Mouse (Mus musculus): ENCODE measurements around the gene Tagln3.

Gene Tagln3

GRCm38 (mm10) chr16:45720022-45720630, 4.3 kb downstream of the Tagln3 start:
- DNase-seq, result peak; percentile 39

- no peak for DNase-seq
These were observed 6.1 kb downstream of the Tagln3 start for GRCm38 (mm10) chr16:45718296-45718695.

- no peak for DNase-seq
These were observed 9.8 kb downstream of the Tagln3 start for GRCm38 (mm10) chr16:45714489-45715150.

- DNase-seq, result no peak
These were observed 10.5 kb downstream of the Tagln3 start for GRCm38 (mm10) chr16:45713878-45714277.

GRCm38 (mm10) chr16:45713261-45713660, 11.1 kb downstream of the Tagln3 start:
- DNase-seq, result no peak

- peak; percentile 26 for DNase-seq
These were observed 13.1 kb downstream of the Tagln3 start for GRCm38 (mm10) chr16:45711263-45711662.

GRCm38 (mm10) chr16:45699301-45699700, 25.1 kb downstream of the Tagln3 start:
- no peak for DNase-seq

- no peak for DNase-seq
These were observed 26.4 kb downstream of the Tagln3 start for GRCm38 (mm10) chr16:45697996-45698395.

GRCm38 (mm10) chr16:45695445-45696160, 28.8 kb downstream of the Tagln3 start:
- peak; percentile 31 for DNase-seq

GRCm38 (mm10) chr16:45693558-45693957, 30.9 kb downstream of the Tagln3 start, which contains the start of gene Tmprss7:
TSS of gene Tmprss7 (minus strand) at chr16:45693658.
- DNase-seq, result no peak

GRCm38 (mm10) chr16:45692851-45693250, 31.6 kb downstream of the Tagln3 start:
- DNase-seq, result no peak

- no peak for DNase-seq
These were observed 34.2 kb downstream of the Tagln3 start for GRCm38 (mm10) chr16:45690178-45690577.

- DNase-seq, result peak; percentile 70
These were observed 37.6 kb downstream of the Tagln3 start for GRCm38 (mm10) chr16:45686833-45687232.

GRCm38 (mm10) chr16:45685295-45685694, 39.1 kb downstream of the Tagln3 start:
- DNase-seq, result no peak

- DNase-seq, result peak; percentile 75
These were observed 39.6 kb downstream of the Tagln3 start for GRCm38 (mm10) chr16:45684815-45685214.

GRCm38 (mm10) chr16:45676462-45676861, 47.9 kb downstream of the Tagln3 start:
- DNase-seq, result no peak

GRCm38 (mm10) chr16:45670005-45670404, 54.4 kb downstream of the Tagln3 start:
- DNase-seq, result no peak

- DNase-seq, result no peak
These were observed 56.2 kb downstream of the Tagln3 start for GRCm38 (mm10) chr16:45668178-45668577.

GRCm38 (mm10) chr16:45666136-45666535, 58.3 kb downstream of the Tagln3 start:
- DNase-seq, result no peak

- DNase-seq, result no peak
These were observed 62.0 kb downstream of the Tagln3 start for GRCm38 (mm10) chr16:45662381-45662780.

Data from cerebellum, adult 11 months (tissue).